Mouse (Mus musculus) lung, adult 2 months (tissue): ENCODE measurements around the gene Tpm1.

Source experiments
- CTCF ChIP-seq: fragments of 200-500 bp; IDR thresholded peaks from 2 replicates; pipeline ENCODE4 v1.5.1; 2011; ENCODE audit warnings: mild to moderate bottlenecking, low read length, control low read depth; ENCODE audit not compliant: insufficient read depth
- POLR2A ChIP-seq: fragments of 200-500 bp; IDR thresholded peaks from 2 replicates; pipeline ENCODE4 v1.6.1; 2011; ENCODE audit warnings: low read depth, mild to moderate bottlenecking, control low read depth, low read length, borderline replicate concordance; ENCODE audit errors: extremely low read depth

DNA sequence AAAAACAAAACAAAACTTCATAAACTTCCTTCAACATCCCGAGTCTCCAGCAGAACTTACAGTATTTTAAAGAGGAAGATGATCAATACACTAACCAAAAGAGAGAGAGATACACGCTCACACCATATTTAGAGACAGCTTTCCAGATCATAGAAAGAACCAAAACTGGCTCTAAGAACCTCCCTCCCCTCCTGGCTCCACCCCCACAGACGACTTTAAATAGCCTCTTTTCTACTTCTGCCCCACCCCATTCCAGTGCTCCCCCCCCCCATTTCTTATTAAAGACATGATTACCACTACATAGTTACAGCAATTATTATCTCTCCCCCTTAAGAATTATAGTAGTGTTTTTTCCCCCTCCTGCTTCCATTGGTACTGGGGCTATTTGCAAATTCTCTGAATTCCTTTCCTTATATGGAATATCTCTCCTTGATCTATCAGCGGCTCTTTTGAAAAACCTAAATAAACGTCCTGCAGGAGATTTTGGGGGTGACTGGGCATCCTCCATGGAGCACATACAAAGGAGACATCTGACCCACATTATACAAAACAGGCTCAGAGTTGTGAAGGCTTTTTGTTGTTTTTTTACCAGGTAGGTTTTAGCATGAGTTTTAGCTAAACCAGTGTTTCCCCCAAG is 3.1 kb downstream of the Tpm1 start:
- TF ChIP-seq CTCF (no peak), POLR2A (no peak)
